Mouse (Mus musculus) thymus, adult 2 months (tissue): Measurements from ENCODE around the gene Gm17402.

Source experiments
- CTCF ChIP-seq: fragments of 200-500 bp; IDR thresholded peaks from 2 replicates; pipeline ENCODE4 v1.5.1; 2012; ENCODE audit warnings: mild to moderate bottlenecking, control low read depth, low read length, moderate library complexity, borderline replicate concordance; ENCODE audit not compliant: control insufficient read depth, poor library complexity, insufficient read depth; ENCODE audit errors: extremely low read depth
- POLR2A ChIP-seq: fragments of 200-500 bp; IDR thresholded peaks from 2 replicates; pipeline ENCODE4 v1.6.1; 2012; ENCODE audit warnings: mild to moderate bottlenecking, low read length, control low read depth, moderate library complexity; ENCODE audit not compliant: control insufficient read depth, poor library complexity, insufficient read depth; ENCODE audit errors: extremely low read depth

GRCm38 (mm10) chr3:67339558-67339957, 35.4 kb downstream of the Gm17402 start:
- TF ChIP-seq POLR2A (no peak), CTCF (no peak)
